Mouse (Mus musculus) kidney, embryonic 15.5 days (tissue): Measurements from ENCODE around the gene Pdcd11. TPM values are rescaled to one million over a fixed set of nuclear protein-coding genes. Genes with fewer than 3 reads are reported as not detected.
"Not testable (repeated sequence)": the region's sequence is repeated elsewhere in the genome, so short reads cannot be mapped to it uniquely, and the experiment has no call there.

Experiments used
- ATAC-seq: fragments of 200-750 bp; cut with Nextera tagmentation; replicated peaks from 2 replicates; pipeline ENCODE4 v1.8.0; 2017; ENCODE audit warnings: moderate TSS enrichment; ENCODE audit not compliant: low FRiP score
- H3K27ac ChIP-seq: fragments of 300-500 bp; sonication (generic); 2 replicates; pipeline ENCODE4 v1.5.1; 2015; ENCODE audit warnings: mild to moderate bottlenecking, inconsistent platforms
- H3K27me3 ChIP-seq: fragments of 300-500 bp; sonication (generic); 2 replicates; pipeline ENCODE4 v1.6.1; 2015; ENCODE audit warnings: inconsistent platforms
- H3K36me3 ChIP-seq: fragments of 300-500 bp; sonication (generic); 2 replicates; pipeline ENCODE4 v1.6.1; 2015; ENCODE audit warnings: inconsistent platforms
- H3K4me1 ChIP-seq: fragments of 300-500 bp; sonication (generic); 2 replicates; pipeline ENCODE4 v1.6.1; 2015; ENCODE audit warnings: inconsistent platforms
- H3K4me2 ChIP-seq: fragments of 300-500 bp; sonication (generic); 2 replicates; pipeline ENCODE4 v1.6.1; 2015; ENCODE audit warnings: moderate library complexity, mild to moderate bottlenecking, inconsistent platforms
- H3K4me3 ChIP-seq: fragments of 300-500 bp; sonication (generic); replicated peaks from 2 replicates; pipeline ENCODE4 v1.5.1; 2015; ENCODE audit warnings: mild to moderate bottlenecking, inconsistent platforms
- H3K9ac ChIP-seq: fragments of 300-500 bp; sonication (generic); 2 replicates; pipeline ENCODE4 v1.6.1; 2015; ENCODE audit warnings: mild to moderate bottlenecking, inconsistent platforms
- H3K9me3 ChIP-seq: fragments of 300-500 bp; sonication (generic); replicated peaks from 2 replicates; pipeline ENCODE4 v1.6.1; 2016; ENCODE audit warnings: inconsistent platforms
- WGBS: fragments of 180-500 bp; shearing (Covaris S2); methylation state at CpG from one replicate; pipeline ENCODE4 v1.1.7; 2015; ENCODE audit warnings: mixed read lengths; 5-methylcytosine and 5-hydroxymethylcytosine counted together
- polyA plus RNA-seq: library from polyadenylated mRNA; unstranded; fragments of >200 nt; fragmentation: Nextera tagmentation; extraction: Ambion mirVana; gene quantifications from 2 replicates; pipeline ENCODE4 v1.2.1, GENCODE M21; 2015

Gene Pdcd11
- polyA plus RNA-seq, 1 experiment from 2014 or later: 10.5 TPM

DNA sequence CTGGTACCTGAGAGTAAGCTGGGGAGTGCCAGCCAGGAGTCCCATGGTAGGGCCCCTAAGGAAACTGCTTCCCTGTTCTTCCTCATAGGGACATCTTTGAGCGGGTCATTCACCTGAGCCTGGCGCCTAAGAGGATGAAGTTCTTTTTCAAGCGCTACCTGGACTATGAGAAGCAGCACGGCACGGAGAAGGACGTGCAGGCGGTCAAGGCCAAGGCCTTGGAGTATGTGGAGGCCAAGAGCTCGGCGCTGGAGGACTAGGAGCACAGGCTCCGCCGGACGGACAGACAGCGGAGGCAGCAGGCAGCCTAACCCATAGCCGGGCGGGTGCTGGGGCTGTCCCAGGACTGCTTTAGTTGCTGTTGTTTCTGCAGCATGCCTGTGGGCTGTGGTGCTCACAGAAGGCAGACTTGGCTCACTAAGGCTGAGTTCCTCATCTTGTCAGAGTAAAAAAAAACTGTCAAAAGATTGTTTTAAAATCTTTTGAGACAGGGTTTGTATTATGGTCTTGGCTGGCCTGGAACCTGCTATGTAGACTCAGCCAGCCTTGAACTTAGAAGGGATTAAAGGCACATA, 40.1 kb downstream of the Pdcd11 start:
- Histone ChIP-seq H3K27ac (no peak overlapping the region), H3K4me3 (no peak overlapping the region), H3K9ac (no peak overlapping the region), H3K36me3 (peaks cover 80% of the 10 kb centered on the region), H3K9me3 (no peaks in the 10 kb centered on the region), H3K27me3 (no peaks in the 10 kb centered on the region), H3K4me2 (no peak overlapping the region), H3K4me1 (no peaks in the 10 kb centered on the region)
- ATAC-seq: no peak
- WGBS: 97% methylated on average over 15 of the region's 15 CpGs

DNA sequence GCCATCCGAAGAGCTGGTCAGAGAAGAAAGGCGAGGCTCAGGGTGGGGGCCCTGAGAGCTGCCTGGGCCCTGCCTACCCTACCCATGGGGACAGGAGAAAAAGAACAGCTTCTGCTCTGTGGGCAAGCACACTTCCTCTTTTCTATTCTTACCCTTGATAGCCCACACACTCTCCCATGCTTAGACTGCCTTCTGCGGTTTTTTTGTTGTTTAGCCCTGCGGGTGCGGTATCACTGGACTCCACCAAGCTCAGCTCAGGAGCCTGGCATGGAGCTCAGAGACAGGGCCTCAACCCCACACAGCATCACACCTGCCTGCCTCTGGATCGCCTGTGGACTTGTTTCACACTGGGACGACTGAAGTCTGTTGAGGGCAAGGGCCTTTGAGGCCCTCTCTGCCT, 42.6 kb downstream of the Pdcd11 start:
- peaks cover 18% of the 10 kb centered on the region for H3K4me1 ChIP-seq
- peaks cover 55% of the 10 kb centered on the region for H3K36me3 ChIP-seq

DNA sequence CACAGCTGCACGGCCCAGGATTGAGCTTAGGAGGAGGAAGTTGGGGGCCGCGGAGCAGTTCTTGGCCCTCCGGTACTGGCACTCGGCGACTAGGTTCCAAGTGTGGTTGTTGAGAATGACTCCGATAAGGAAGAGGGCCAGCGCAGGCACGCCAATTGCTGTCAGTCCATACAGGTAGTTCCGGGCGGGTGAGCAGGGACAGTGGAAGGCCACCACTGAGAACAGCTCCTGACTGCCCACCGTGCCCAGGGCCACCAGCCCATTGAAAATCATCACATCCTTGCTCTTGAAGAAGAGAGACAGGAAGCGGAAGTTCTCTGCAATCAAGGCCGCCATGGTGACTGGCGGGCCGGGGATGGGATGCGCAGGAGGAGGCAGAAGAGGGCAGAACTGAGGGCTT, 45.0 kb downstream of the Pdcd11 start:
- no peak overlapping the region for H3K9ac ChIP-seq
- H3K4me2 ChIP-seq: no peak overlapping the region
- H3K27me3 ChIP-seq: peaks cover 5% of the 10 kb centered on the region; the same call in 1 of the 2 replicates
- H3K4me3 ChIP-seq: no peak overlapping the region
- WGBS: 91% methylated on average over 17 of the region's 17 CpGs
- no peak for ATAC-seq
- H3K4me1 ChIP-seq: peaks cover 25% of the 10 kb centered on the region
- no peaks in the 10 kb centered on the region for H3K9me3 ChIP-seq
- peaks cover 31% of the 10 kb centered on the region for H3K36me3 ChIP-seq
- no peak overlapping the region for H3K27ac ChIP-seq

More for the DNA sequence above, 42.6 kb downstream of the Pdcd11 start:
- ATAC-seq: no peak
- Histone ChIP-seq H3K27ac (no peak overlapping the region), H3K9me3 (no peaks in the 10 kb centered on the region), H3K27me3 (no peaks in the 10 kb centered on the region), H3K4me3 (no peak overlapping the region), H3K9ac (no peak overlapping the region), H3K4me2 (no peak overlapping the region)
- 92% methylated on average over 7 of the region's 7 CpGs for WGBS

DNA sequence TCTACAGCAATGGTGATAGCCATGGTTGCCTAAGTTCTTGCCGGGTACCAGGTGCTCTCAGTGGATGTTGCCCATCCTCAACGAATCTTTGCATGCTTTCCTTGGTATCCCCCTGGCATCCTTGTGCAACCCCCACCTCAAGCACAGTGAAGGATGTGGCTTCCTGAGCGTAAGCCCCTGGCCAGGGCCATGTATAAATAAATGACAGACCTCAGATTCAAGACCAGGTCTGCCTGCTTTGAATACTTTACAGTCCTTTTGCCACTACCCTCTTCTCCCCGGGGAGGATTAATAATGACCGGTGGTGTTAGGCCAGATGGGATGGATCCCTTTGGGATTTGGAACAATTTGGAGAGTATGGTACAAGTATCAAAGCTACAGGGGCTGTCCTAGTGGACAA, 45.6 kb downstream of the Pdcd11 start:
- Histone ChIP-seq H3K9me3 (no peaks in the 10 kb centered on the region), H3K9ac (no peak overlapping the region), H3K36me3 (peaks cover 25% of the 10 kb centered on the region), H3K4me3 (no peak overlapping the region), H3K4me1 (peaks cover 25% of the 10 kb centered on the region), H3K4me2 (0 out of 2 replicates have a peak overlapping the region, but pooled peaks have one; percentile 76), H3K27ac (no peak overlapping the region), H3K27me3 (peaks cover 5% of the 10 kb centered on the region)
- WGBS: 82% methylated on average over 5 of the region's 5 CpGs
- ATAC-seq: no peak

DNA sequence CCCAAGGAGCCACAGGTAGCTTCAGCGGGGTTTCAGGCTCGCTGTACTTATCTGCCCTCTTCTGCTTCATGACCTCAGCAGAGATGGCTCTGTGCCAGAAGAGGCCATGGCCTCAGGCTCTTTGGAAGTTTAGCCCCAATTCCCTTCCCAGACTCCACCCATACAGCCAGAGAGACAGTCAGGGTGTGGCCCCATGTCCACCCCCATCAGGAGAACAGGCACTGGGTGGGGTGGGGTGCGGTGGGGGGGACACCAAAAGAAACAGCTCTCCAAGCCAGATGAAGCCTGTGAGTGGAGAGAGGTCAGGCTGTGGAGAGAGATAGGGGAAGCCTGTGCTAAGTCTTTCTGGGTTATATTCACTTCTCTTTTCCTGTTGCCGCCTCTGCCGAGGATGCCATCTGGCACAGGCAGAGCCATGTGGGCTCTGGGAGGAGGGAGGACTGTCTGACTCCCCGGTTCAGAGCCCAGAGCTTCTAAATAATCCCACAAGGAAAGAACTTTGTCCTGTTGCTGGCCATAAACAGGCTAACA, 46.5 kb downstream of the Pdcd11 start:
- ATAC-seq: peak; percentile 29

DNA sequence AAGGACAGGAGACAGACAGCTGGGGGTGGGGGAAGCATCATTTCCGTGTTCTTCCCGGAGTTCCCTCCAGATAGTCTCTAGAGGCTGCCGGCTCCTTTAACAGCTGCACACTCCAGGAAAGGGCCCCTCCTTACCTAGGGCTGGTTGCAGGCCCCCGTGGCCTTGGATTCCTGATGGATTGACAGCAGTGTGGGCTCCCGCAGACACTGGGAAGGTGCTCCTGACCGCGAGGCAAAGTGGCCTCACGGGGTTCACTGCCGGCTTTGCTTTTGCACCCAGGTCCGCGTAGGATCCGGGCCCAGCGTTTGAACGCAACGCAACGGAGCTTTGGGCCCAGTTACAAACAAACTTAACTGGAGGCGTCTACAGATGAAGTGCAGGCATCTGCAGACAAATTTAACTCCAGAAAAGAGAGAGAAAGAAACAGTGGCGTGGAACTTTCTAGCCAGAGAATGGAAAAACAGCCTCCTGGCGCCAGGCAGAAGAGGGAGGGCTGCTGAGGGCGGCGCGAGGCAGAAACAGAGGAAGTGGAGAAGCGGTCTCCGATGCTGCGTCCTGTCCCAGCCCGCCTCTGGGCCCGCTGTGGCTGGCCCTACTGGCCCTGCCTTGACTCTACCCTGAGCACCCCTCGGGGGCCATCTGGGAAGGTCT, 47.3 kb downstream of the Pdcd11 start, which contains the start of gene Calhm2:
Gene Calhm2, minus strand, starts transcription at position 524 of the 651 bp plus-strand sequence.
- WGBS: 6% methylated on average over 28 of the region's 28 CpGs
- peaks cover 7% of the 10 kb centered on the region for H3K36me3 ChIP-seq
- ATAC-seq: peak; percentile 64

More for the DNA sequence above, 46.5 kb downstream of the Pdcd11 start:
- H3K4me1 ChIP-seq: peaks cover 25% of the 10 kb centered on the region
- peak overlapping the region; percentile 85 for H3K27ac ChIP-seq
- H3K36me3 ChIP-seq: peaks cover 15% of the 10 kb centered on the region
- H3K9ac ChIP-seq: peak overlapping the region; percentile 66
- no peaks in the 10 kb centered on the region for H3K9me3 ChIP-seq
- H3K27me3 ChIP-seq: peaks cover 5% of the 10 kb centered on the region
- peak overlapping the region; percentile 76 for H3K4me2 ChIP-seq
- H3K4me3 ChIP-seq: peak overlapping the region; percentile 50
- WGBS: 15% methylated on average over 6 of the region's 6 CpGs

DNA sequence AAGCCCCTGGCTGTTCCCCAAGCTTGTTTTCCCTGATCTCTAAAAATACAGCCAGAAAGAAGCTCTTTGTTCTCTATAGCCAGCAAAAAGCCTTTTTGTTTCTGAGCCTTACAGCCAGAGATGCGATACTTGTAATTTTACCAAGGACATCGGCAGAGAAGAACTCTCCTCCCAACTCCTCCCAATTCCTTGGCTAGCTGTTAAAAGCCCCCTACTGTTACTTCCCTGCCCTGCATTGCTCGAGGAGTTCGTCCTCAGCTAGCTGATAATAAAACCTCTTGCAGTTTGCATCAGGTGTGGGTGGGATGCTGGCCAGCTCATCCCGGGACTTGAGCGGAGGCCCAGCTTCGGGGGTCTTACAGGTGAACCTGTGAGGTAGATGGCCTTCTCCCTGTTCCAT, 49.0 kb downstream of the Pdcd11 start:
- H3K4me2 ChIP-seq, ATAC-seq, H3K27ac ChIP-seq, H3K9ac ChIP-seq, H3K4me3 ChIP-seq, H3K36me3 ChIP-seq, H3K9me3 ChIP-seq, H3K27me3 ChIP-seq: not testable (repeated sequence)
- H3K4me1 ChIP-seq: peaks cover 25% of the 10 kb centered on the region
- WGBS: 28% methylated on average over 7 of the region's 7 CpGs

More for the DNA sequence above, 47.3 kb downstream of the Pdcd11 start, which contains the start of gene Calhm2:
- peaks cover 25% of the 10 kb centered on the region for H3K4me1 ChIP-seq
- H3K4me3 ChIP-seq: peak within 1 kb of the TSS; percentile 50
- no peaks in the 10 kb centered on the region for H3K9me3 ChIP-seq
- peaks cover 5% of the 10 kb centered on the region for H3K27me3 ChIP-seq
- H3K4me2 ChIP-seq: peak within 1 kb of the TSS; percentile 76
- H3K9ac ChIP-seq: peak within 1 kb of the TSS; percentile 66
- H3K27ac ChIP-seq: peak within 1 kb of the TSS; percentile 85

DNA sequence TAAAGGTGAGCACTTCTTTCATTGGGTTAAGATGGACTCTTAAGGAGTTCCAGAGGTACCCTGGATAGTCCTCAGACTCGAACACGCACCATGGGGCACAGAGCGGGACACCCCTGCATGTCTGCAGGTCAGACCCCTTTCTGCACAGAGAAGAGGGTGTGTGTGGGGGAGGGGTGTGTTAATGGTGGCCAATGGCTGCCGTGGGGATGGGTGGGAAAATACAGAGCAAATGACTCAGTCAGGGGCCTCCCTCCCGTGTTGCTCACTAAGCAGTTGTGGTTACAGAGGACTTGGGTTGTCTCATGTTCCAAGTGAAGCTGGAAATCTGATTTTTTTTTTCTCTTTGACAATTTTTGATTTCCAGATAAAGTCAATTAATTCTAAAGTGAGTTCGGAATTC, 51.9 kb downstream of the Pdcd11 start:
- WGBS: 74% methylated on average over 6 of the region's 6 CpGs

DNA sequence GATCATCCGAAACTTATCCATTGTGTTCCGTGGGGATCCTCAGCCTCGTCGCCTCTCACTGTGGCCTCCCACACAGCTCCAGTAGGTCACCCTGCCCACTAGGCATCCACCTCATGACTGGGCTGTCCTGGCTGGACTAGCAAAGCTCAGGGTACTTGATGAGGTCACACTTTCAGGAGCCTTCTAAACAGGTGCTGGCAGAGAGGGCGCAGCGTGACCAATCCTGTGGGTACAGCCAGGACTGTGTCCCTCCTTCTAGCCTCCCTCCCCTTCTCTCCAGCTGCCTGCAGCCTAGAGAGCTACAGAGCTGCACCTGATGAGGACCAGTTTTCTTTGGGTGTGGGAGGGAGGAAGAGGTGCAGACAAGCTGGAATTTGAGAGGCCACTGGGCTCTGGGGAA, 53.6 kb downstream of the Pdcd11 start, which contains the start of gene Calhm1:
Gene Calhm1, minus strand, starts transcription at position 101 of the 400 bp plus-strand sequence.
- no peaks in the 10 kb centered on the region; the same call in 1 of the 2 replicates for H3K27me3 ChIP-seq
- H3K27ac ChIP-seq: no peak within 1 kb of the TSS
- H3K4me1 ChIP-seq: no peaks in the 10 kb centered on the region
- H3K9me3 ChIP-seq: no peaks in the 10 kb centered on the region
- no peaks in the 10 kb centered on the region for H3K36me3 ChIP-seq
- no peak within 1 kb of the TSS for H3K9ac ChIP-seq
- WGBS: 83% methylated on average over 6 of the region's 6 CpGs
- H3K4me3 ChIP-seq: no peak within 1 kb of the TSS
- ATAC-seq: no peak
- no peak within 1 kb of the TSS for H3K4me2 ChIP-seq

More for the DNA sequence above, 51.9 kb downstream of the Pdcd11 start:
- H3K36me3 ChIP-seq: no peaks in the 10 kb centered on the region
- H3K4me1 ChIP-seq: peaks cover 14% of the 10 kb centered on the region
- H3K4me3 ChIP-seq: no peak overlapping the region
- no peak overlapping the region for H3K27ac ChIP-seq
- ATAC-seq: no peak
- no peak overlapping the region for H3K9ac ChIP-seq
- no peaks in the 10 kb centered on the region for H3K9me3 ChIP-seq
- H3K27me3 ChIP-seq: peaks cover 5% of the 10 kb centered on the region
- H3K4me2 ChIP-seq: no peak overlapping the region

DNA sequence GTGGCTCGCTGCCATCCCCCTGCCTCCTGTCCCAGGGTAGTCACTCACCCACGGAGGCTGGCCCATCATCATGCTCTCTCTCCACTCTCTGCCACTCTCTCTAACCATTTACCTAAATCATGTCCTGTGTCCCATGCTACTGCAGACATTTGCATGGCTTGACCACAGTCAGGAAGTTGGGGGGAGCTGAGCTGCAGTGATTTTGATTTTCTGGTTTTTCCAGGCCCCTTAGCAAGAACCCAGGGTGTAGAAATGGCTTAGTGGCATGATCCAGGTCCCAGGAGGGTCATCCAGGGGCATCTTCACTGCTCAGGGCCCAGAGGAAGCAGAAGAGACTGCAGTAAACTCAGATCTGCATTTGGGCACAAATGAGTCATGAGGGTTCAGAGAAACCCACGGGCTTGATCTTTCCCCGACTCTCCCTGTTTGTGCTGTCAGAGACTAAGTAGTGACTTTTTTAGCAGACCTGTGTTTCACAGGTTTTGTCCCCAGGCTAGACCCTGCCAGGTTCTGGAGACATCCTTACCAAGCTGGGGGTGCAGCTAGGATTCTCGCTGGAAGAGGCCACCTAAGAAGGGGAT, 57.8 kb downstream of the Pdcd11 start:
- no peaks in the 10 kb centered on the region for H3K9me3 ChIP-seq
- no peak overlapping the region for H3K4me3 ChIP-seq
- WGBS: 67% methylated on average over 5 of the region's 5 CpGs
- peaks cover 12% of the 10 kb centered on the region for H3K27me3 ChIP-seq
- no peak overlapping the region for H3K27ac ChIP-seq
- no peak for ATAC-seq
- no peaks in the 10 kb centered on the region for H3K36me3 ChIP-seq
- H3K4me2 ChIP-seq: no peak overlapping the region
- peaks cover 13% of the 10 kb centered on the region for H3K4me1 ChIP-seq
- no peak overlapping the region for H3K9ac ChIP-seq

DNA sequence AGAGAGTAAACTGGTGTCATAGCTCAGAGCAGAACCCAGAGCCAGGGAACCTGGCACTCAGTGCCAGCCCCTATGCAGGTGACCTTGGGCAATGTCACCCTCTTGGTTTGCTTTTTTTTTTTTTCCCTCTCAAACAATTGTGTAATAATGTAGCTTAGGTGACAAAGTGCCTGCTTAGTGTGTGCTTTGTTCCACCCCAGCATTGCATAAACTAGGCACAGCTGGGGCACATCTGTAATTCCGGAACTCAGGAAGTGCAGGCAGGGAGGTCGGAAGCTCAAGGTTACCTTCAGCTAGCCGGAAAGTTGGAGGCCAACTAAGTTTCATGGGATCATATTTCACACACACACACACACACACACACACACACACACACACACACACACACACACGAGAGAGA, 59.3 kb downstream of the Pdcd11 start:
- H3K9me3 ChIP-seq: no peaks in the 10 kb centered on the region
- no peaks in the 10 kb centered on the region for H3K36me3 ChIP-seq
- peaks cover 13% of the 10 kb centered on the region for H3K4me1 ChIP-seq
- no peak overlapping the region for H3K4me2 ChIP-seq
- 13% methylated on average over 4 of the region's 4 CpGs for WGBS
- H3K4me3 ChIP-seq: no peak overlapping the region
- H3K27me3 ChIP-seq: peaks cover 12% of the 10 kb centered on the region
- ATAC-seq: no peak
- H3K9ac ChIP-seq: no peak overlapping the region
- H3K27ac ChIP-seq: no peak overlapping the region
